Mouse (Mus musculus) liver, adult 2 months (tissue): ENCODE data around the gene Cpa1.

Experiments
- CTCF ChIP-seq: fragments of 200-500 bp; IDR thresholded peaks from 2 replicates; pipeline ENCODE4 v1.5.1; 2011; ENCODE audit warnings: low read depth, low read length, control low read depth
- POLR2A ChIP-seq: fragments of 200-500 bp; IDR thresholded peaks from 2 replicates; pipeline ENCODE4 v1.6.1; 2011; ENCODE audit warnings: low read length, control low read depth; ENCODE audit not compliant: insufficient read depth; ENCODE audit errors: extremely low read depth

GRCm38 (mm10) chr6:30611212-30611611 is 27.8 kb upstream of the Cpa1 start:
- TF ChIP-seq CTCF (no peak), POLR2A (no peak)
